Mouse (Mus musculus): ENCODE measurements around the gene Rnf43.

Gene Rnf43

DNA sequence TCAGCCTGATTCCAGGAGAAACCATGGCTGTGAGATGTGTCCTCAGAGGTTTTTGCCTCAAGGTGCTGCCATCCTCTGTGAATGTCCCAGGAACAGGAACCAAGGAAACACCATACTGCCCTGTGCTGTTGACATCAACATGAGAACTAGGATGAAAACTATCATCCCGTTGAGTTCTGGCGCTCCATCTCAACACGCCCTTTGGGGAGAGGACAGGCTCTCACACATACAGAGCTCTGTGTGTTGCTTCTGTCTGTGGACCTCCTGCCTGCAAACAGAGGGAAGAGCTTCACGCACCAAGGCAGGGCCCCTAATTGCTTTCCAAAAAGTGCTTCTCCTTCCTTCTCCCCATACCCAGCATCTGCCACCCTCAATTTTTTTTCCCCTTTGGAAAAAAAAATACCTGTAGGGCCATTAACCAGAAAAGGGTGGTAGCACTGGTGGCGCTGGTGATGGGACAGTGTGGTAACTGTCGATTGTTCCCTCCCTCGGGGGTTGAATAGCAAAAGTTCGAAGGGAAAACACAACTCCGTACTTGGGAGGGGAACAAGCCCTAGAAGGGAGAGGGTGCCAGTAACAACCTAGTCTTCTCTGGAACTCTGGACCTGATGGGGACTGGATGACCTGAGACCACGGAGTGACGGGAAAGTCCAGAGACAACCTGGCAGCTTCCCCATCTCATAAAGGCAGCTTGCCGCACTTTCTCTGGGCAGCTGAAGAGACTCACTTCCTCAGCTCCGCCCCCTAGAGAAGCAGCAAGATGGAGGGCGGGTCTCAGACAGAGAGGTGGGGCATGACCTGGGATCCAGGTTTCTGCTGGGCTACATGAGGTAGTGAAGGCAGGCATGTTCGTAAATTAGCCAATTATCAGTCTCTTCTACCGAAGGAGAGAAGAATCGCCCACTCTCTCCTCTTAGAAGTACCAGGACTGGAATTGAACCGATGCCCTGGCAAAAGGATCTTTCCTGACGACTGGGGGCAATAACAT lies 85.9 kb downstream of the Rnf43 start:
- DNase-seq: peak; percentile 93

DNA sequence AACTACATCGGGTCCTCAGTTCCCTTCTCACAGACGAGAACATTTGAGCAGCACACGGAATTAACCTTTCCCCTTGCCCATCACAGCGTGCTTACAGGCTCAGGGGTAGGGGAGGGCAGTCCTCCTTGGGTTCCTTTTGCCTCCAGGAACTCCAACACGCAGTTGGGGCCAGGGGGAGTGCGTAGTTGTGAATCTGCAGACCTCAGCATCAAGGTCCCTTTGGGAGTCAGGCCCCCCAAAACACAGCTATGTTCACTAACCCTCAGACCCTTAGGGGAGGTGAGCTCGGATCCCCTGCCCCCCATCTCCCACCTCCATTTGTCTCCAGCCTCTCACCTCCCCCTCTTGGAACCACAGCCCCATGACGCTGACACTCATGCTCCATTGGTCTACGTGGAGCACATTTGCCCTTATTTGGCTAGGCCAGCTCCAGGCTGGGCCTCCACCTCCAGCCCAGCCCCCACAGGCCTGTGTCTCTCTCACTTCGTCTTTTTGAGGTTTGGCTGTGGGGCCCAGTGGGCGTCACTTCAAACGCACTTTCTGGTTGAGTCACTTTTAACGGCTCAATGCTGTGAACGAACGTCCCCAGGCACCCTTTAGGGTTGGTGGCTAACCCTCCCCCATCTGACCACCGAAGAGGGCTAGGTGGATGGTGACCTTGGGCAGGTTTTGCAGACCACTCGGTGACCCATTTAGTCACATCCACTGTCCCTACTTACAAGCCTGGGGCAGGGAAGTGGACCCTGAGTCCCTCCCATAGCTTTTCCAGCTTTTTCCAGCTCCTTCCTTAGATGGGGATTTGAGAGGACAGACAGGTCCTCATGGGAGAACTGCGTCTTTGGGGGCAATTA lies 86.9 kb downstream of the Rnf43 start:
- peak; percentile 94 for DNase-seq

DNA sequence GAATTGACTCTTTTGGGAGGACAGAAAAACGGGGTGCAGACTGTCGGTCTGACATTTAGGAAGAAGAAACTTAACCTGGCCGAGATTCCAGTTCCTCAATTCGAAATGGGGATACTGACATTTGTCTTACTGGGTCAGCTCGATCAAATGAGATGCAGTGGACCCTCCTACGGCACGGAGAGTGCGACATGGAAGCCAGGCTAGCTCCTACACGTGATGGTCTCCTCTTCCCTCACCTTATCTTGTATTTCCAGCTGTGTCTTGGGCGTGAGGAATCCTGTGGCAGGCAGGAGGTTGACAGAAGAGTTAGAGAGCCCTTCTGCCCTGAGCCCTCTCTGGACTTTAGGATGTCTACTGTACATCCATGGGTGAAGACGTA lies 87.5 kb downstream of the Rnf43 start:
- DNase-seq: peak; percentile 40

DNA sequence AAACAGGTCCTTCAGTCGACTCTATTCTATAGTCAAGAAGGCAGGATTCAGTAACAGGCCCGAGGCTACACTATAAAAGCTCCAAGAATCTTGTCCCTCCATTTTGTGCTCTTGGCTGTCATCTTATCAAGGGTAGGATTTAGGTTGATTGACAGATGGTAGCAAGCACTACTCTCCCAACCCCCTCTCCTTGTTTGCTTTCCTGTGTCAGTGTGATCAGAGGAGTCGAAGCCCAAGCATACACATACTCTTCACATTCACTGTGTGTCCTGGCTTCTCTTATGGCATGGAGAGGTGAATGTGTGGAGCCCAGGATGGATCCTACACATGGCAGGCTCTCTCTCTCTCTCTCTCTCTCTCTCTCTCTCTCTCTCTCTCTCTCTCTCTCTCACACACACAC lies 88.0 kb downstream of the Rnf43 start:
- DNase-seq: peak; percentile 74

DNA sequence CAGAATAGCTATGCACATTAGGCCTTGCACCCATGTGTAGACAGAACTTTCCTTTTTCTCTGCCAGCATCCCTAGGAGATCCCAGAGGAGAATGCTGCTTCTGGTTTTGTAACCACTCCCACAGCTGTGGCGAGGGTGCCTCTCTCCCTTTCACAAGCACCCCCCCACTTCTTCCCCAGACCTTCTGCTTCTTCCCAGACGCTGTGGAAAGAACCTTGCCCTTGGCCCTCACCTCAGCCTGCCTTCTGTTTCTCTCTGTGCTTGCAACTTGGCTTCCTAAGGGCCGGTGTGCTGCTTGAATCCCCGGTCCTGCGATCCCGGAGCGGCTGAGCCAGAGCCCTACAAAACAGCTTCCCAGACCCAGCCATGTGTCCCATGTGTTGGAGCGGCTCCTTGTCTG lies 88.5 kb downstream of the Rnf43 start:
- DNase-seq: peak; percentile 67

DNA sequence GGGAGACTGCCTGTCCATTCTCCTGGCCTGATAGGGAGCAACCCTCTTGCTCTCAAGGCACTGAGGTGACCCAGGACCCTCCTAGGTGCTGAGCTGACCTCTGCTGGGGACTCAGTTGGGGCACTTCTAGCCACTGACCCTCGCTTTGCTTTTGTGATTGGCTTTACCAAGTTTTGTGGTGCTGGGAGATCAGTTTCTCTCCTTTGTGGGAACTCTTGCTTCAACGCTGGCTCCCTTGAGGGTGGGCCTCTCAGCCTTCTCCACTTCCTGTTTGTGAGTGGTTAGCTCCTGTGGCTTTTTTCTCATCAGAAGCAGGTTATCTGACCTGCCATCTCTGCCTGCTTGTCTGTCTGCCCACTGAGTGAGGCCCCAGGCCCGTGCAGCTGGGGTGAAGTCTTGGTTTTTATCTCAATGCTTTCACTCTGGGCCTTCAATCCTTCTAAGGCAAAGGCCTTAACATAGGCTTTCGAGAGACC lies 89.0 kb downstream of the Rnf43 start:
- DNase-seq: peak; percentile 90

DNA sequence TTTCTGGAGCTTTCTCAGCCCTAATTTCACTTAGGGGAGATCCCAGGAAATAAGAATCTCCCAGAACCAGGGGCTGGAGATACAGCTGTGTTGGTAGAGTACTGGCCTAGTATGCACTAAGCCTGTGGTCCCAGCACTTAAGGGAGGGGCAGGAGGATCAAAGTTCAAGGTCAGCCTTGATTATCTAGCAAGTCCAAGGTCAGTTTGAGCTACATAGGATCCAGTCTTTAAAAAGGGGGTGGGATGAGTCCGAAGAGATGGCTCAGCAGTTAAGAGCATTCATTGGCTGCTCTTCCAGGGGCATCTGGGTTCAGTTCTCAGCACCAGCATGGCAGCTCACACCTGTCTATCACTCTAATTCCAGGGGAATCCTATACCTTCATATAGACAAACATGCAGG lies 89.8 kb downstream of the Rnf43 start:
- no peak for DNase-seq

DNA sequence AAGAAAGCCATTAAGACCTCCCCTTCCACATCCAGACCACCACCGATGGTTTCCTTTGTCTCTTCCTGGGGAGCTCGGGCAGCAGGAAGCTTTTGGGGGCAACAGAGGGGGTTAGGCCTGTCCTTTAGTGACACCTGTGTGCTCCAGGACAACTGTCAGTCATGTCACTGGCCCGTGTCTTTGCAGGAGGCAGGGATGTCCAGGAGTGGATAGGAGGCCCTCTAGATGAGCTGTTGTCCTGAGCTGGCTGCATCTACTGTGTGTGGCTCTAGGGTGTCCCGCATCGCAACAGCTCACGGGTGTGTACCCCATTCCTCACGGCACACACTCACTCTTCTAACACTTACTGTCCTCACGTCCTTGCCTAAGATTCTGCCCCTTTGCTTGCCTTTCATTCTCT lies 90.7 kb downstream of the Rnf43 start:
- DNase-seq: peak; percentile 53

DNA sequence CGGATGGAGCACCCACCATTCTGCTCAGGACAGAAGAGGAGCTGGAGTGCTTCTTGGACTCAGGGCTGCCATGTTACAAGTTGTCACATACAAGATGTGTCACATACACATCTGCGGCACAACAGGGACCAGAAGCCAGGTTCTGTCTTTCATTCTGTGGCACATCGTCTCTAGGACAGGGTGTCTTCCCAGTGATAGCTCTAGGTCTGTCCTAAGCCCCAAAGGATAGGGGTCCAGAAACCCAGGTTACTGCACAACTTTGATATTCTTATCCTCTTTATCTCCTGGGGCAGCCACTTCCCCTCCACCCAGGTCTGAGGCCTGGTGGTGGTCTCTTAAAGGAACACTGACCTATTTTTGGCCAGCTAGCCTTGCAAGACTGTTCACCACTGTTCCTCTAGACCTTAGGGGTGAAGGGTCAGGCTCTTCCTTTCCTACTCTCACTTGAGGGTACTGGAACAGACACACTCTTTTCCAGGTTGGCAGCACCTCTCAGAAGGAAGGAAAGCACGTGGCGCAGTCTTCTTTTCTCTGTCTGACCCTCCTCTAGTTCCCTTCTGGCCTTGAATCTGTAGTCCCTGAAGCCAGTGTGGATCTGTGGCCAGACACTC lies 91.5 kb downstream of the Rnf43 start:
- peak; percentile 44 for DNase-seq

DNA sequence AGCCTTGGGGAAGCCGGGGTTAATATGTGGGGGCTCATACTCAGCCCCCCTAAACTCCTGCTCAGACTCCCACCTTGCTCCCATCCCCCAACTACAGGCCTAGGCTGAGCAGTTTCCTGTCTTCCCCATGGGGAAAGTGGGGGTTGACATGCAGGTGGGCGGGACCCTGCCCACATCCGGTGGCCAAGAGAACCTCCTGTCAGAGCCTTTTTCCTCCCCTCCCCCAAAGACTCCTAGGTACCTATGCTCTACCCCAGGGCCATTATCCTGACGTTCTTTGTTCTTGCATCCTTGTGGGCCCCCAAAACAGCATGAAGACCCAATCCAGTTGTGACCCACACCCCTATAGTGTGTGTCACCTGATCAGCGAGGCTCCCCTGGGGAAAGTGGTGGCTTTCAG lies 92.1 kb downstream of the Rnf43 start:
- DNase-seq: peak; percentile 96

DNA sequence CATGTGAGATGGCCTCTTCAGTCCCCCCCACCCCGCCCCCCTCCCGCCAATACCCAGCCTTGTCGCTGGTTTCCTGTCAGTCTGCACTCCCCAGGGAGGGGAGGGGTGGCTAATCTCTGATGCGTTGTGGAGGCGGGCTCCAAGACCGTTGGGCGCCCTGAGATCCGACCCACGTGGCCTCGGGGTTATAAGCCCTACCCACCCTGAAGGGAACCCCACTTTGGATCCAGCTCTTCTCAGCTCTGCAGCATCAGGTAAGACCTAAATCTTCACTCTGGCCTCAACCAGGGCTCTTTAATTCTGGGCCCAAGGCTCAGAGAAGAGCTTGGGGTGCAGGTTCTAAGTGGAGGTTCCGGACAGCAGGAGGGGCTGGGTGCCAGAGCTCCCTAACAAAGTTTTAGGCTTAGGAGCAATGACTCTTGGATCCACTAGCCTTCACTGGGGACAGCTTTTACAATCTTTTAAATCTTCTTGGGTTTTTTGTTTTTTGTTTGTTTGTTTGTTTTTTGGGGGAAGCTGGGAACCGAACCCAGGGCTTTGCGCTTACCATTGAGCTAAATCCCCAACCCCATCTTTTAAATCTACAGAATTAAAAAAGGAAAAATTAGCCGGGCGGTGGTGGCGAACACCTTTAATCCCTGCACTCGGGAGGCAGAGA lies 93.0 kb downstream of the Rnf43 start:
- DNase-seq: peak; percentile 99

DNA sequence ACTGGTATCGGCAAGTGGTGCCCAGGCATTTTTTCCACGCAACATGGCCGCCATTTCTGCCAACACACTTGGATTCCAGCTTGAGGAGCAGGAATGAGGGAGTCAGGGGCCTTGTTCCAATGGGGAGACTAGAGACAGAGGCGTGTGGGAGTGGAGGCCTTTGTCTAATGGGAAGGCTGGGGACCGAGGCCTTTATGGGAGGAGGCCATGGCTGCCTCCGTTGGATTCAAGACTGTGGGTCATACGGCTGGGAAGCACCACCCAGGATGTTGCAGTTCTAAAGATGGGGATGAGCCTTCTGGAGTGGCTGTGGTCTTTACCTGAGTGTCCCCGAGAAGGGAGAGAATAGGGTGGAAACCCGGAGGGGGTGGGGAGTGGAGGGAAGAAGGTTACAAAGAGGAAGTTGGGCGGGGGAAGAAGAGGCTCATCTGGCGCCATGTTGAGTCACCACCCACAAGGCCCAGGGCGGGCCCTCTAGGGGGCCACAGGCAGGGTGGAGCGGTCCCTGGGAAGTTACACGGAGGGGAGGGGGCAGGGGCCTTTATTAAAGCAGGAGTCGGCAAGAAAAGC lies 93.8 kb downstream of the Rnf43 start:
- DNase-seq: peak; percentile 89

DNA sequence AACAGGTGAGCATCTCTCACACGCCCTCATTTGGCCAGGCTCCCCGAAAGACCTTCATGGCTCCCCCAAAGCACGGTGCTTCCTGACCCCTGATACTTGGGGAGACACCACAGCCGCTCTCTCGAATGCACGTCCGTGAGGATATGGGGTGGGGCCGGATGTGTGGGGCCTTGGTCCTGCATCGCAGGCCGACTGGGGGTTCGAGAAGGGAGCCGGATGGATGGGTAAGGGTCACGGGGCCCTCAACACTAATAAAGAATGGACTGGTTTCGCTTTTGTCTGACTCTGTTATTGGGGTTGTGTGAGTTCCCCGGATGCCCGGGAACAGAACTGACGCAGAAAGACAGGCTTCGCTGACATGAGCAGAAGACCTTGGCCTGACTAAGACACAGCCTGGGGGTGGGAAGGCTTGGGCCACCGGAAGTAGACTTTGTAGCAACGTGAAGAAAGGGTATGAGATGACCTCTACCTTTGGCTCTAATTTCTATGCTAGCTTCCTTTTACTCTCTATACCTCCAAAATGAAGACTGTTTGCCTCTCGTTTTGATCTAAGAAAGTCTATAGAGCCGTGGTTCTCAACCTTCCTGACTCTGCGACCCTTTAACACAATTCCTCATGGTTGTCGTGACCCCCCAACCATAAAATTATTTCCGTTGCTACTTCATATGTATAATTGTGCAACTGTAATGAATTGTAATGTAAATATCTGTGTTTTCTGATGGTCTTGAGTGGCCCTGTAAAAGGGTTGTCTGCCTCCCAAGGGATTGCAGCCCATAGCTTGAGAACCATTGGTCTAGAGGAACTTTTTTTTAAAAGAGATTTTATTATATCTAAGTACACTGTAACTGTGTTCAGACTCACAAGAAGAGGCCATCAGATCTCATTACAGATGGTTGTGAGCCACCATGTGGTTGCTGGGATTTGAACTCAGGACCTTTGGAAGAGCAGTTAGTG lies 94.8 kb downstream of the Rnf43 start:
- DNase-seq: peak; percentile 72

DNA sequence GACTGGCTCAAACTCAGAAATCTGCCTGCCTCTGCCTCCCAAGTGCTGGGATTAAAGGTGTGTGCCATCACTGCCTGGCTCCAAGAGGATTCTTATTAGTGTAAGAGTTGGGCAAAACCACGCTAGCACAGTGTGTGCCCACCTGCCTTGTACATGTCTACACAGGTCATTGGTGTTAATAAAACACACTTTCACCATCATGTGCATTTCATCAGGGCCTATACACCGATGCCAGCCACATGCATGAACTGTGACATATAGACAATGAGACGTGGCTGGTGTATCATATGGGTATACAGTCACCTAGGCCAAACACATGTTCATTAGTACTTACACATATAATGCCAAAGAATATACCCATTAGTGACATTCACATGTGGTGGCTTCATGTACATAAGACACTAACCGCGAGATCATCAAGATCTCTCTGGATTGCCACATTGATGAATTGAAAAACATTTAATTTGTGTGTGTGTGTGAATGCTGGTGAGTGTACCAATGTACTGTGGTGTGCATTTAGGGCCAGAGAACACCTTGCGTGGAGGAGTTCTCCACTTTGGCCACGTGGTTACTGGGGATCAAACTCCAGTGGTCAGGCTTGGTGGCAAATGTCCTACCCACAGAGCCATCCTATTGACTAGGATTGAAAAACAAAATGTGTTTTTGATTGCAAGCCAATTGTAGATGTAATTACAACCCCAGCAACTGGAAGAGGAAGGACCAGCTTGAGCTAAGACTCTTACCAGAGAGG lies 95.8 kb downstream of the Rnf43 start:
- peak; percentile 54 for DNase-seq

DNA sequence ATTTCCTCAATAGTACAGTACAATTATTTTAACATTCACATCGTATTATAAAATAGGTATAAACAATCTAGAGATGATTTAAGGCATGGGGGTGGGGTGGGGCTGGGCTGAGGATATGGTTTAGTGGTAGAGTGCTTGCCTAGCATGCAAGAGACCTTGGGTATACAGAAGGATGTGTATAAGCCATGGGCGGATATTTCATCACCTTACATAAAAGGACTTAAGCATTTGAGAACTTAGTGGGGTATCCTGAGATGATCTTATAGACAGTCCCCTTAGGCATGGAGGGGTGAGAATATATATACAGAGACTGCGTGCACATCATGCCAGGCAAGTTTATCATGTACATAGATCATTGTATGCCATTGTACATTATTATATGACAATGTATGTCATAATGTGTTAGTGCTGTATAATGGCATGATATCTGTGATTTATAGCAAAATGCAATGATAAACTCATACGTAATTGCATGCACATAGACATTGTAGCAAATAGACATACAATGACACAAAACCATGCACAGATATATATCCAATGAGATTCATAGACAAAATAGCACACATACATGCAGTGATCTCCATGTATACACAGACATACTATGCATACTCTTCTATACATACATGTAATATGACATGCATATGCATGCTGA lies 96.6 kb downstream of the Rnf43 start:
- peak; percentile 44 for DNase-seq

DNA sequence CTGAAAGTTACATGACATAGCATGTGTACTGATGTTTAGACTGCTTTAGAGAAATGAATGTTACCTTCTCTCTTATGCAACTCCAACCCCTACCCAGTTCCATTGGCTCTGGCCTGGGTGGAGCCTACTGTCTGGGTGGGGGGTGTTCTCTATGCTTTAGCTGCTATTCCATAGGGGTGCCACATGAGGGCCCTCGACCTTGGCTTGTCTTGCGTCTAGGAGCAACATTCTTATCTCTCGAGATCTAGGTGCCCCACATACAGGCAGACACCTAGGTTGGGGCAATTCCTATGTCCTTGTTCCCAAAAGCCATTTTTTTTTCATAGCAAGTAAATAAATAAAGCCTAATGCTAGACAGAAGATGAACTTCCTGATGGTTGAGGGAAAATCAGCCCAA lies 97.1 kb downstream of the Rnf43 start:
- peak; percentile 91 for DNase-seq

DNA sequence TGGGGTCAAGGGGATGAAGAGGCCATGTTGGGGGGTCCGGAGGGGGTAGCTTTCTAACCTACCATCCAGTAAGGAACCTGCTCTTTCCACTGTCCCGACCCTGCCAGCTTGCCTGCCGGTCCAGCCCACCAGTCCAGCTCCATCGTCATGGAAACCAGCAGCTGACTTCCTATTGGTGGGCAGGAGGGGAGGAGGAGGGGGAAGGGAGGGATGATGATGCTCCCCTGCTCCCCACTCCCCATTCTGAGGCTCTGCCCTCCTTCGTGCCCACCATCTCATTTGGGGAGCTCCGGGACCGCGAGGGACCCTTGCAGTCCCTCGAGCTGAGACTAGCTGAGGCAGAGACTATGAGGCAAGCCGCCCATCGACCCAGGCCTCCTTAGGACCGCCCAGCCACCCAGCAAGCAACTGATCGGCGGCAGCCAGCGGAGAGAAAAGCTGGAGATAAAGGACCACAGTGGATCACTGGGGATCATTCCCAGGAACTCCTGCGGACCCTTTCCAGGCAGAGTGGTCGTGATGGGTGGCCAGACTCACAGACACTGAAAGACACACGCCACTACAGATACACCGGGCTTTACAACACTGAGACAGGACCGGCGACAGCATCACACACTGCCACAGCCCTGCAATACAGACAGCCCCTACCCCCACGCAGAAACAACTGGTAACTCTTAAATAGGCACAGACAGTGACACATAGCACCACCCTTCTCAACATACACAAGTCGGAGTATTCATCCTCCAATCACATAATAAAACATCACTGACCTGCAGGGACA lies 98.0 kb downstream of the Rnf43 start, which contains the start of gene Tspoap1:
Tspoap1 (plus strand) TSS at position 241 of the 781 bp plus-strand sequence.
- peak; percentile 67 for DNase-seq

DNA sequence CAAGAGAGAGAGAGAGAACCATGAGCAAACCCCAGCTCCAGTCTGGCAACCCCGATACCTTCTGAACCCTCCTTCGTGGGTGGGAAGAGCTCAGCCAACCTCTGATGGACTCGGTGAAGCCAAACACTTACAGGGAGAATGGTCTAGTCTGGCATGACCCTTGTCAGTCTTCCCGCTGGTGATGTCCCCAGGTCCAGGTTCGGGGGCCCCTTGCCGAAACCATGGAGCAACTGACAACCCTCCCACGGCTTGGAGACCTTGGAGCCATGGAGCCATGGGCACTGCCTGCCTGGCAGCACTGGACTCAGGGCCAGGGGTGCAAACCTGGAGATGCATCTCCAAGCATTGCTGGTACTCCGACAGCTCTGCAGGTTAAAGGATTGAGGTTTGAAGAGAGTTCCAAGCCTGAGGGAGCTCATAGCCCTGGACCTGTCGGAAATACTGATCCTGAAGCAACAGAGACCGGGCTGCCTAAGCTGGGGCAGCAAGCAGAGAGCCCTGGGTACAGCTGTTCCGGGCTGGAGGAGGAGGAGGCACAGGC lies 98.7 kb downstream of the Rnf43 start:
- peak; percentile 29 for DNase-seq

Data from thymus, postnatal 14 days (tissue).